Mouse (Mus musculus) G1E (cell line): ENCODE results near the gene Tent4a.

ENCODE experiments used
- CTCF ChIP-seq: IDR thresholded peaks from 2 replicates; pipeline ENCODE4 v1.5.1; 2012; ENCODE audit warnings: low read depth, low read length, inconsistent platforms, mixed read lengths
- POLR2AphosphoS5 ChIP-seq: IDR thresholded peaks from 2 replicates; pipeline ENCODE4 v1.6.1; 2012; ENCODE audit warnings: low read depth, low read length, inconsistent platforms; ENCODE audit not compliant: insufficient replicate concordance
- TAL1 ChIP-seq: conservative IDR thresholded peaks from 2 replicates; pipeline ENCODE4 v1.6.1; 2012; ENCODE audit warnings: low read depth, low read length, inconsistent platforms, mixed read lengths

DNA sequence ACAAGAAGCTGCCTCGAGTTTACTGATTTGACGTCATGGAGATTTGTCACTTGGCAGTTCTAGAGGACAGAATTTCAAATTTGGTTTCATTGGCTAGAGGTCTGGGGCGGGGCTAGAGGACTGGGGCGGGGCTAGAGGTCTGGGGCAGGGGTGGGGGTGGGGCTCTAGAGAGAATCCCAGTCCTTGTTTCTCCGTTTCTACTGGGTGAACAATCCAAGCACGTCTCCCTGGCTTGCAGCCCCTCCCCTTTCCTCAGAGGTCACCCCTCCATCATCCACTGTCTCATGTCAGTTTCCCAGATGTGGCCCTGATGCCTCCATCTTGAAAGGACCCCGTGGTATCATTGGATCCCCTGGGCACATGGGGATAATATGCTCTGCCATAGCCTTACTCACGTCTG is 20.6 kb upstream of the Tent4a start:
- TF ChIP-seq POLR2AphosphoS5 (no peak), CTCF (no peak), TAL1 (no peak)
